Mouse (Mus musculus) liver, embryonic 14 days (tissue): Measurements from ENCODE around the gene Gm9887. TPM values are rescaled to one million over a fixed set of nuclear protein-coding genes. Genes with fewer than 3 reads are reported as not detected.

Experiments used
- polyA plus RNA-seq: library from polyadenylated mRNA; depleted of rRNA; stranded (reverse); fragments of >200 nt; gene quantifications from 2 replicates; pipeline ENCODE4 v1.2.3, GENCODE M21; 2012; rRNA removed

Gene Gm9887
- polyA plus RNA-seq: 0.15 and 0.16 TPM in 2 replicates

DNA sequence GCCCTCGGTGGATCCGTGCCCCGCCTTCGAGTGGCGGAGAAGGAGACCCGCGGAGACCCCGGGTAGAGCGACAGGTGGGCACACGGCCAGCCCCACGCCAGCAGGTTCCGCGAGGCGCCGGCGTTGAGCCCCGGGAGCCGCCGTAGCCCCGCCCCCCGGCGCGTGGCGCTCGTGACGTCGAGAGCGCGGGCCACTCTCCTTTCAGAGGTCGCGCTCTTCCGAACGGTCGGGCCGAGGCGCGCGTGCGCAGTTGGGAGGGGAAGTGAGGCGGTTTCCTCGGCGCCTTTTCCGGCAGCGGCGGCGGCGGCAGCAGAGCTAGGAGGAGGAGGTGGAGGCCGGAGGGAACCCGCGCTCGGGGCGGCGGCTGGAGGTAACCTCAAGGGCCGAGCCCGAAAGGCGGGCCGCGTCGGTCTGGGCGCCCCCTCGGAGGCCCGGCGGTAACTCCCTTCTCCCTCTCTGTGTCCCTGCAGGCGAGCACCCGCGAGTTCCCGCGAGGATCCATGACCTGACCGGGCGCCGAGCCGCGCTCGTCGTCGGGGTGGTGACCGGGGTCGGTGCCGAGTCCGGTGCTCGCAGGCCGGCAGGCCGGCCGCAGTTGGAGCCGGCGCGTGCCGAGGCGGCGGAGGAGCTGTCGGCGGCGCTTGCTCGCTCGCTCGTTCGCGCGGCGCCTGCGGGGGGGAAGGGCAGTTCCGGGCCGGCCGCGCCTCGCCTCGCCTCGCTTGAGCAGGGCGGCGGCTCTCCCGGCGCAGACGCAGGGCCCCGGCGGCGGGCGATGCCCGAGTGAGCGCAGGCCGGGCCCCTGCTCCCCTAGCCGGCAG is at the start of gene Gm9887, which contains the start of gene Arf6:
Gm9887 (minus strand) TSS at position 605 of the 818 bp plus-strand sequence.
Arf6 (plus strand) TSS at position 297 of the 818 bp plus-strand sequence.

DNA sequence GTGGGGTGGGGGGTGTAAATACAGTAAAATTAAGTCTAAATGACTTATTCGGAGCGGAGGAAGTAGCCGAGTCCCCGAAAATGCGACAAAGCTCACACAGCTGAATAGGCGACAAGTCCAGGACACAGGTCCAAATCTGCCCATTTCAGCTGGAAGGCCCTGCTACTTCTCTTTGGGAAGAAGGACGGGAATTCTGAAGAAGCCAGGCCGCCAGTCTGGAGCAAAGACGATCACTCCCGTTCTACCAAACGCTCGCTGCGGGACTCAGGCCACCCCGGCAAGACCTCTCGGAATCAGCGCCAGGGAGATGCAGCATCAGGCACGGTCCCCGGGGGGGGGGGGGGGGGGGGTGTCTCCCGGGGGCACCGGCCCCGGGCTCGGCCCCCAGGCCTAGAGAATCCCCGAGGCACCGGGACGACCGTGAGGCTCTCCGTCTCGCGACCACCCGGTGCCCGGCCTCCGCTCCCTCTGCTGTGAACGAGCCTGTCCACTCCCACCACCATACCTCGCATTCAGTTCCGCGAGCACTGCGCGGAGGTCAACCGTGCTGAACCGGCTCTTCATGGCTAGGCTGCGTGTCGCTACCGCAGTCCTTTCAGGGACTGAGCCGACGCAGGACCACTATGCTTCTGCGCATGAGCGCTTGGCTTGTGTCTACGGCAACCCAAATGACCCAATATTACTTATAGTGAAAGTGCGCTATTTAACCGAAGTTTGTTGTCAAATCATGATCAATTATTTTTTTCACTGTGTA is 15.5 kb downstream of the Gm9887 start, which contains the start of gene Nemf:
Nemf (minus strand) TSS at position 620 of the 754 bp plus-strand sequence.

Other genes starting within 250 kb of the Gm9887 start
- 1,487 and 1,680 TPM in 2 replicates for gene Rps29, start 213.3 kb downstream of the Gm9887 start, polyA plus RNA-seq
- gene Lrr1, start 203.6 kb downstream of the Gm9887 start, polyA plus RNA-seq: 11.7 and 13.8 TPM in 2 replicates
- gene Rpl36al, start 188.4 kb downstream of the Gm9887 start, polyA plus RNA-seq: 563 and 595 TPM in 2 replicates
- 10.3 and 12.5 TPM in 2 replicates for gene Mgat2, start 188.3 kb downstream of the Gm9887 start, polyA plus RNA-seq
- 5.1 and 6.2 TPM in 2 replicates for gene Gm49383, start 175.4 kb downstream of the Gm9887 start, polyA plus RNA-seq
- gene Dnaaf2, start 174.0 kb downstream of the Gm9887 start, polyA plus RNA-seq: 2.9 and 3.6 TPM in 2 replicates
- 7.2 and 8.7 TPM in 2 replicates for gene Gm49384, start 168.2 kb downstream of the Gm9887 start, polyA plus RNA-seq
- 26.3 and 30.3 TPM in 2 replicates for gene Pole2, start 144.3 kb downstream of the Gm9887 start, polyA plus RNA-seq
- gene Klhdc1, start 131.3 kb downstream of the Gm9887 start, polyA plus RNA-seq: 0.86 and 1.7 TPM in 2 replicates
- 41.5 and 47.7 TPM in 2 replicates for gene Klhdc2, start 75.8 kb downstream of the Gm9887 start, polyA plus RNA-seq
- 12.4 and 13.3 TPM in 2 replicates for gene Nemf, start 15.3 kb downstream of the Gm9887 start, polyA plus RNA-seq
- 39.8 and 46.5 TPM in 2 replicates for gene Arf6, start 308 bp downstream of the Gm9887 start, polyA plus RNA-seq
- gene Vcpkmt, start 210.6 kb upstream of the Gm9887 start, polyA plus RNA-seq: 7.5 and 7.6 TPM in 2 replicates